Mouse (Mus musculus) heart, postnatal 0 days (tissue): ENCODE measurements around the gene Sco2. TPM values are rescaled to one million over a fixed set of nuclear protein-coding genes. Genes with fewer than 3 reads are reported as not detected.

Source experiments
- ATAC-seq: fragments of 200-750 bp; cut with Nextera tagmentation; 2 replicates; pipeline ENCODE4 v1.8.0; 2017; ENCODE audit warnings: low read depth, moderate number of reproducible peaks, moderate library complexity; ENCODE audit not compliant: insufficient read depth
- DNase-seq: peaks from one replicate; pipeline ENCODE4 v3.0.0-alpha.2; 2016; ENCODE audit warnings: low spot score
- H3K27ac ChIP-seq: fragments of 300-500 bp; sonication (generic); 2 replicates; pipeline ENCODE4 v1.5.1; 2014; ENCODE audit warnings: low read depth, mild to moderate bottlenecking
- H3K27me3 ChIP-seq: fragments of 300-500 bp; sonication (generic); 2 replicates; pipeline ENCODE4 v1.6.1; 2014; ENCODE audit warnings: low read length, mixed read lengths; ENCODE audit not compliant: control insufficient read depth, insufficient read depth
- H3K36me3 ChIP-seq: fragments of 300-500 bp; sonication (generic); replicated peaks from 2 replicates; pipeline ENCODE4 v1.6.1; 2014; ENCODE audit warnings: low read length, mixed read lengths; ENCODE audit not compliant: control insufficient read depth, insufficient read depth
- H3K4me1 ChIP-seq: fragments of 300-500 bp; sonication (generic); 2 replicates; pipeline ENCODE4 v1.6.1; 2014; ENCODE audit warnings: antibody characterized with exemption; ENCODE audit not compliant: control insufficient read depth, insufficient read depth
- H3K4me2 ChIP-seq: fragments of 300-500 bp; sonication (generic); 2 replicates; pipeline ENCODE4 v1.6.1; 2014; ENCODE audit warnings: low read depth, mild to moderate bottlenecking, low read length, moderate library complexity
- H3K4me3 ChIP-seq: fragments of 300-500 bp; sonication (generic); 2 replicates; pipeline ENCODE4 v1.5.1; 2014; ENCODE audit warnings: low read depth, low read length
- H3K9ac ChIP-seq: fragments of 300-500 bp; sonication (generic); replicated peaks from 2 replicates; pipeline ENCODE4 v1.6.1; 2014; ENCODE audit warnings: low read depth, low read length, mixed read lengths
- H3K9me3 ChIP-seq: fragments of 300-500 bp; sonication (generic); replicated peaks from 2 replicates; pipeline ENCODE4 v1.6.1; 2016; ENCODE audit warnings: low read length; ENCODE audit not compliant: control insufficient read depth
- CTCF ChIP-seq: IDR thresholded peaks from 2 replicates; pipeline ENCODE4 v1.5.1; 2016; ENCODE audit warnings: antibody characterized with exemption, control low read depth, low read depth
- EP300 ChIP-seq: IDR thresholded peaks from 2 replicates; pipeline ENCODE4 v1.6.1; 2016; ENCODE audit warnings: antibody characterized with exemption, low read depth
- WGBS: fragments of 180-500 bp; shearing (Covaris S2); extraction: QIAGEN DNeasy Blood & Tissue Kit; methylation state at CpG from one replicate; pipeline ENCODE4 v1.1.7; 2014; 5-methylcytosine and 5-hydroxymethylcytosine counted together
- polyA plus RNA-seq: library from polyadenylated mRNA; unstranded; fragments of >200 nt; fragmentation: Nextera tagmentation; extraction: Ambion mirVana; gene quantifications from 2 replicates; pipeline ENCODE4 v1.2.1, GENCODE M21; 2015
- total RNA-seq: library from RNA; depleted of rRNA; stranded (reverse); fragments of >200 nt; gene quantifications from 2 replicates; pipeline ENCODE4 v1.2.3, GENCODE M21; 2014; ENCODE audit warnings: low replicate concordance

Gene Sco2
- total and polyA plus RNA-seq, 2 experiments from 2014 or later: 9.4 to 30.6 TPM

DNA sequence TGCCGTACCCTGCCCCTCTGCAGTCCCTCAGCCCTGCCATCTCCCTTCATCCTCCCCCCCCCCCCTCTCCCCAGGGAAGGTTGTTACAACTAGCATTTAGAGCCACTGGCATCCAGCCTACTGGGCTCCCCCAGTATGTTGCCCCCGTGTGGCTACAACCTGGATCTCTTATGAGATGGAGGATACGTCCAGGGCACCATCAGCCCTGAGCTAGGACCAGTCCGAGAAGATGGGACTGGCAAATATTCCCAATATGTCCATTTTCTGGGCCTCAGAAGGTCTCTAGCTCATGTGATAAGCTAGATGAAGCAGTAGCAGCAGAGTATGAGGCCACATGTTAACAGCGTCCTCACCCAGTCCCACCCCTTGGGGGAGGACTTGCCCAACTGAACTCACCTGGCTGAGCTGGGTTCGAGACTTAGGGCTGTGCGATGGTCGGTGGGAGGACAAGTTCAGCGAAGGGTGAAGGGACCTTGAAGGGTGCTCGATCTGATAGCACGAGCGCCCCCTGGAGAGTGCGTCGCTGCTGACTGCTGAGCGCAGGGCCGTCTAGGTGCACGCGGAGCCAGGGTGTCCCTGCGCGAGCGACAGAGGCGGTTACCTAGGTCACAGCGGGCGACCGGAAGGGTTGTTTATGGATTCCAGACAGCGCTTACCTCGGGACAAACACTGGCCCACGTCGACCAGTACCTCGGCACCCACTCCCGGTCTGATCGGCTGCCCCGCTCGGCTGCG lies 452 bp downstream of the Sco2 start:
- under 1% methylated on average over 35 of the region's 35 CpGs for WGBS
- H3K36me3 ChIP-seq: peaks cover 40% of the 10 kb centered on the region
- H3K4me2 ChIP-seq: peak overlapping the region; percentile 79
- peak overlapping the region; percentile 60 for H3K4me3 ChIP-seq
- peak; percentile 56 for DNase-seq
- peak overlapping the region; percentile 57 for H3K9ac ChIP-seq
- H3K9me3 ChIP-seq: no peaks in the 10 kb centered on the region
- ATAC-seq: peak; percentile 81
- H3K4me1 ChIP-seq: peaks cover 8% of the 10 kb centered on the region; the same call in 1 of the 2 replicates
- TF ChIP-seq CTCF (peak; percentile 51), EP300 (no peak)
- peak overlapping the region; percentile 87 for H3K27ac ChIP-seq
- H3K27me3 ChIP-seq: peaks cover 20% of the 10 kb centered on the region

- ATAC-seq (no peak), DNase-seq (no peak)
- peaks cover 8% of the 10 kb centered on the region; the same call in 1 of the 2 replicates for H3K4me1 ChIP-seq
- H3K9me3 ChIP-seq: no peaks in the 10 kb centered on the region
- H3K27me3 ChIP-seq: peaks cover 14% of the 10 kb centered on the region
- peak overlapping the region; percentile 87; the same call in 1 of the 2 replicates for H3K27ac ChIP-seq
- no peak overlapping the region for H3K4me3 ChIP-seq
- no peak overlapping the region for H3K9ac ChIP-seq
- TF ChIP-seq EP300 (no peak), CTCF (no peak)
- H3K36me3 ChIP-seq: peaks cover 47% of the 10 kb centered on the region
- WGBS: 83% methylated on average over 7 of the region's 7 CpGs
- 0 out of 2 replicates have a peak overlapping the region, but pooled peaks have one; percentile 79 for H3K4me2 ChIP-seq
Measured at GRCm38 (mm10) chr15:89372536-89372935, 1.1 kb downstream of the Sco2 start.

DNA sequence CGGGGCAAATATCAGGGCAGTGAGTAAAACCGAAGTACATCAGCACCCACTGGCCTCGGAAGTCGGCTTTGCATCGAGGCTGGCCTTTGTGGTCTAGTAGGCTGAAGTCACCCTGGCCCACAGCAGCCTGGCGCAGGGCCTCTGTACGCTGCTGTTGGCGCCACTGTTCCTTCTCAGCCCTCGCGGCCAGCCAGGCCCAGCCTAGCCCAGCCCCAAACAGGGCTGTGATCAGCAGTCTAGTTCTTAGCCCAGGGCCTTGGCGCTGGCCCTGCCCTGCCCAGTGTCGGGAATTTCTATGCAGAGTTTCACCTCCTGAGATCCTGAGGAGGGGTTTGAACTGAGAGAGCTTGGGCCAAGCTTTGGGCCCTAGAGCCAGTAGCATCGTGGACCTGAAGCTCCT lies 1.6 kb downstream of the Sco2 start:
- DNase-seq (no peak), ATAC-seq (no peak)
- TF ChIP-seq EP300 (no peak), CTCF (no peak)
- no peak overlapping the region for H3K4me3 ChIP-seq
- H3K4me2 ChIP-seq: no peak overlapping the region
- WGBS: 86% methylated on average over 13 of the region's 13 CpGs
- H3K27me3 ChIP-seq: peaks cover 11% of the 10 kb centered on the region
- no peak overlapping the region for H3K27ac ChIP-seq
- H3K9ac ChIP-seq: no peak overlapping the region
- peaks cover 51% of the 10 kb centered on the region for H3K36me3 ChIP-seq
- H3K9me3 ChIP-seq: no peaks in the 10 kb centered on the region
- peaks cover 8% of the 10 kb centered on the region; the same call in 1 of the 2 replicates for H3K4me1 ChIP-seq

GRCm38 (mm10) chr15:89365141-89365551 lies 8.5 kb downstream of the Sco2 start:
- DNase-seq: no peak
- H3K36me3 ChIP-seq: peaks cover 99% of the 10 kb centered on the region

DNA sequence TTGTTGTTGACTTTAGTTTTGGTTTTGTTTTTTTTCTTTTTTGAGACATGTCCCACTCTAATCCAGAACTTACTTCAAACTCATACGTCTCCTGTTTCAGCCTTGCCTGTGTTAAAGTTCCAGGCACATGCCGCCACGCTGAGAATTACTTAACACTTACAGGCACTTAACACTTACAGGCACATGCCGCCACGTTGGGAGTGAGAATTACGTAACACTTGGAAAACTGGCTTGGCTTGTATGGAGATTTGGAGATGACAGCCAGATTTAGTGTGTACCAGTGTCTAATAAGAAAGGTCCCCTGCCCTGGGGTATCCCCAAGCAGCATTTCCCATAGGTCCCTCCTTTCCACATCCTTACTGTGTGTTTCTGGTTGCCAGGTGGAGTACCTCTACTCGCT lies 10.6 kb downstream of the Sco2 start:
- Histone ChIP-seq H3K27me3 (no peaks in the 10 kb centered on the region), H3K4me2 (no peak overlapping the region), H3K9ac (no peak overlapping the region), H3K36me3 (peaks cover 78% of the 10 kb centered on the region), H3K4me3 (no peak overlapping the region), H3K9me3 (no peaks in the 10 kb centered on the region), H3K27ac (no peak overlapping the region), H3K4me1 (no peaks in the 10 kb centered on the region)
- WGBS: 77% methylated on average over 7 of the region's 7 CpGs
- DNase-seq: no peak
- TF ChIP-seq CTCF (no peak), EP300 (no peak)
- ATAC-seq: no peak

More at GRCm38 (mm10) chr15:89365141-89365551, 8.5 kb downstream of the Sco2 start:
- H3K4me3 ChIP-seq: no peak overlapping the region
- no peak for ATAC-seq
- no peak overlapping the region for H3K4me2 ChIP-seq
- no peak overlapping the region for H3K9ac ChIP-seq
- H3K27me3 ChIP-seq: no peaks in the 10 kb centered on the region
- no peaks in the 10 kb centered on the region for H3K9me3 ChIP-seq
- H3K4me1 ChIP-seq: no peaks in the 10 kb centered on the region
- H3K27ac ChIP-seq: no peak overlapping the region
- TF ChIP-seq EP300 (no peak), CTCF (no peak)
- 81% methylated on average over 4 of the region's 4 CpGs for WGBS
